In genomic region chr12:91588176-91588669, GRCm38 (mm10) we compare ENCODE assay signal across 8 mouse cellular contexts. TPM values are rescaled to one million over a fixed set of nuclear protein-coding genes. Genes with fewer than 3 reads are reported as not detected.
DNase-seq lines count a peak whose midpoint lies in the region; ATAC-seq lines count a peak whose summit lies in the region.

No protein-coding gene starts in this region.

- peak; percentile 91 for ATAC-seq in hindbrain, embryonic 13.5 days (ENCODE audit: low FRiP score)

- WGBS in hindbrain, embryonic 13.5 days, result under 1% methylated on average over 32 of the region's 32 CpGs

- H3K4me3 ChIP-seq in hindbrain, embryonic 13.5 days, result peak overlapping the region; percentile 89

- peaks cover 37% of the 10 kb centered on the region for H3K4me1 ChIP-seq in hindbrain, embryonic 13.5 days (replicated peaks)

- peak overlapping the region; percentile 100 for H3K9ac ChIP-seq in hindbrain, embryonic 13.5 days

- peaks cover 16% of the 10 kb centered on the region for H3K36me3 ChIP-seq in hindbrain, embryonic 13.5 days

- no peaks in the 10 kb centered on the region for H3K9me3 ChIP-seq in hindbrain, embryonic 13.5 days

- H3K27ac ChIP-seq in hindbrain, embryonic 13.5 days, result peak overlapping the region; percentile 100

- H3K4me2 ChIP-seq in hindbrain, embryonic 13.5 days, result peak overlapping the region; percentile 67

- no peaks in the 10 kb centered on the region for H3K27me3 ChIP-seq in hindbrain, embryonic 13.5 days

- peak; percentile 93 for DNase-seq in Muller cell, postnatal 12 days (ENCODE audit: inconsistent ontology term)
- DNase-seq in cerebellum, adult 9-11 months, result peak; percentile 96
- DNase-seq in frontal cortex, postnatal 10 days (ENCODE audit: low spot score in 2 of 2), result peak; percentile 88 to 89
- peak; percentile 80 to 82 for DNase-seq in layer of hippocampus, postnatal 25 days (ENCODE audit: extremely low spot score in 1 of 2, low spot score in 1 of 2)
- DNase-seq in lung, postnatal 25 days (ENCODE audit: low spot score), result peak; percentile 96
- peak; percentile 96 for DNase-seq in retina, embryonic 14.5 days (ENCODE audit: low spot score)
- peak; percentile 87 for DNase-seq in thymus, postnatal 4 days

RNA-seq across cellular contexts. Expression of gene Gtf2a1, which starts 2.1 kb away (rescaled TPM):
- 74.1 and 77.0 TPM in 2 replicates for polyA plus RNA-seq in hindbrain, embryonic 13.5 days (2015; fragmentation: Nextera tagmentation; extraction: Ambion mirVana)
- total RNA-seq in layer of hippocampus, postnatal 25 days (2021), result 10 to 100 TPM; 49.7 to 54.0 TPM

Comparison
In these comparisons a context has a peak if more than half of its experiments do, and no peak if none do; other contexts are left out.
1. Peak in every context shown above with its lines: DNase-seq, ATAC-seq, H3K4me3 ChIP-seq and H3K27ac ChIP-seq.